Mouse (Mus musculus) forebrain, embryonic 10.5 days (tissue): ENCODE data around the gene Tex33. TPM values are rescaled to one million over a fixed set of nuclear protein-coding genes. Genes with fewer than 3 reads are reported as not detected.

Experiments
- DNase-seq: peaks from one replicate; pipeline ENCODE4 v3.0.0-alpha.2; 2017; ENCODE audit warnings: low spot score; ENCODE audit errors: extremely low spot score
- H3K27ac ChIP-seq: fragments of 300-500 bp; sonication (generic); 2 replicates; pipeline ENCODE4 v1.5.1; 2016; ENCODE audit warnings: mild to moderate bottlenecking
- H3K27me3 ChIP-seq: fragments of 300-500 bp; sonication (generic); 2 replicates; pipeline ENCODE4 v1.6.1; 2016; ENCODE audit warnings: mild to moderate bottlenecking; ENCODE audit not compliant: poor library complexity, severe bottlenecking
- H3K36me3 ChIP-seq: fragments of 300-500 bp; sonication (generic); replicated peaks from 2 replicates; pipeline ENCODE4 v1.6.1; 2016; ENCODE audit warnings: mild to moderate bottlenecking, moderate library complexity
- H3K4me1 ChIP-seq: fragments of 300-500 bp; sonication (generic); 2 replicates; pipeline ENCODE4 v1.6.1; 2016
- H3K4me3 ChIP-seq: fragments of 300-500 bp; sonication (generic); 2 replicates; pipeline ENCODE4 v1.5.1; 2016; ENCODE audit warnings: mild to moderate bottlenecking, moderate library complexity
- H3K9me3 ChIP-seq: fragments of 300-500 bp; sonication (generic); 2 replicates; pipeline ENCODE4 v1.6.1; 2016; ENCODE audit warnings: mild to moderate bottlenecking, moderate library complexity
- WGBS: fragments of 180-500 bp; shearing (Covaris S2); methylation state at CpG from one replicate; pipeline ENCODE4 v1.1.7; 2016; 5-methylcytosine and 5-hydroxymethylcytosine counted together
- polyA plus RNA-seq: library from polyadenylated mRNA; unstranded; fragments of >200 nt; fragmentation: Nextera tagmentation; extraction: Ambion mirVana; gene quantifications from 2 replicates; pipeline ENCODE4 v1.2.1, GENCODE M21; 2016

Tex33 gene
- polyA plus RNA-seq, 1 experiment from 2014 or later: not detected

DNA sequence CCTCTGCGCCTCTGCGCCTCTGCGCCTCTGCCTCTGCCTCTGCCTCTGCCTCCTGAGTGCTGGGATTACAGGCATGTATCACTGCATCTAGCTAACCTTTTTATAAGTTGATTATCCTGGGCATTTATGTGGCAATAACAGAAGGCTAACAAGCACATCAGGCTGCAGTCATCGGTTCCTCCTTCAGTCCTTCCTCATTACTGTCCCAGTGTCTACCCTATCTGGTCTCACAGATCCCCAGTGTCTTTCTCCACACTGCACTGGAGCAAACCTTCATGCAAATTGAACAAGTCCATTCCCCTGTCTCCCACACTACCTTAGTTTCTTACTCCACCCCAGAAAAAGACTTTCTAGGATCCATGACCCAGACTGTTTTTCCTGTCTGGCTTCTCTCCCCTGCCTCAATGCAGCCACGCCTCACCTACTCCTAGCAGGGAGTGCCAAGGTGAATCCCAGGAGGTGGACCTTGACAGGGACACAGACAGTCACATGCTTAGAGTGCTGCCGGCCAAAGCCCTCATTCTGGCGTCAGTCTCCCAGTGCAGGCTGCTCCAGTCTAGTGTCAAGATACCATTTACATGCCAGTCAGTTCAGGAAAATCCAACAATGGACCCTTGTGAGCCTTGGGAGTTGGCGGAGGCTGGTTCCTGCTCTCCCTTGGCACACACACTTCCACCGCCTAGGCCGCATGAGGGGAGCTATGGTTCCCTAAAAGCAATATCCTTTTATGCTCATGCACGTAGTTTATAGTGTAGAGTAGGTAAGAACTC lies 12.1 kb downstream of the Tex33 start:
- H3K4me3 ChIP-seq: no peak overlapping the region
- no peaks in the 10 kb centered on the region for H3K36me3 ChIP-seq
- H3K27ac ChIP-seq: 0 out of 2 replicates have a peak overlapping the region, but pooled peaks have one; percentile 10
- H3K27me3 ChIP-seq: no peaks in the 10 kb centered on the region
- DNase-seq: no peak
- WGBS: 84% methylated on average over 11 of the region's 11 CpGs
- H3K9me3 ChIP-seq: no peaks in the 10 kb centered on the region
- H3K4me1 ChIP-seq: peaks cover 3% of the 10 kb centered on the region; the same call in 1 of the 2 replicates

DNA sequence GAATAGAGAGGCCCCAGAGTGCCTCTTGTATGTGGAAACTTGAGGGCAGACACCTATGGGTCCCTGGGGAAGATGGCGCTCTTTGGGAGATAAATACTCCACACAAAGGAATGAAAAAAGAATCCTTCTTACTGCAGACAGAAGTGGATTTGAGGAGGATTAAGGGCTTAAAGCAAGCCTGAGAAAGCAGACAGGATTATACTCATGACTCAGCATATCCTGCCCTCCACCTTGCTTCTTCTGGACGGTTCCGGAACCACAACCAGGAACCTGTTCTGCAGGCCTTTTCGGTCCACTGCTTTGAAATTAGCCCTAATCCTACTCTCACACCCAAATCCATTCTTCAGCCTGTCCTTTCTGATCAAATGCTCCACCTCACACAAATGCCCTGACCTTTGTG lies 13.6 kb downstream of the Tex33 start:
- 74% methylated on average over 4 of the region's 4 CpGs for WGBS
- Histone ChIP-seq H3K36me3 (no peaks in the 10 kb centered on the region), H3K9me3 (no peaks in the 10 kb centered on the region), H3K4me3 (no peak overlapping the region), H3K4me1 (peaks cover 3% of the 10 kb centered on the region; the same call in 1 of the 2 replicates), H3K27ac (no peak overlapping the region), H3K27me3 (no peaks in the 10 kb centered on the region)
- no peak for DNase-seq

DNA sequence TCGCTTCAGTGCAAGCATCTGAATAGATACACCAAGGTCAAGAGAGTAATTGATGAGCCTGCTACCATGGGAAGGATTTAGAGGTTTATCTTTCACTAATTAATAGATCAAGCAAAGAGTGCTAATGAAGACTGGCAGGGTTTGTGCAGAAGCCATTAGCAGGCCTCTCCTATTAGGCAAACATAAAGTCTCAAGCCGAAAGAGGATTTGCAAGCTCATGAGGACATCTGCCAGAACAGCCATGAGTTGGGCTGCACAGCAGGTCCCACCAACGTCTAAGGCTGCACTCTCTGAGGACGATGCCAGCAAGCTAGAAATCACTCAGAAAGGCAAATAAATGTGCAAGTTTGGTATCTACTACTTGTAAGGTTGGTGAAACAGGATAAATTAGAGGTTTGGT lies 15.0 kb downstream of the Tex33 start:
- Histone ChIP-seq H3K36me3 (no peaks in the 10 kb centered on the region), H3K4me3 (no peak overlapping the region), H3K9me3 (no peaks in the 10 kb centered on the region), H3K4me1 (peaks cover 3% of the 10 kb centered on the region; the same call in 1 of the 2 replicates), H3K27ac (no peak overlapping the region), H3K27me3 (no peaks in the 10 kb centered on the region)
- DNase-seq: no peak
- WGBS: 63% methylated on average over 4 of the region's 4 CpGs

DNA sequence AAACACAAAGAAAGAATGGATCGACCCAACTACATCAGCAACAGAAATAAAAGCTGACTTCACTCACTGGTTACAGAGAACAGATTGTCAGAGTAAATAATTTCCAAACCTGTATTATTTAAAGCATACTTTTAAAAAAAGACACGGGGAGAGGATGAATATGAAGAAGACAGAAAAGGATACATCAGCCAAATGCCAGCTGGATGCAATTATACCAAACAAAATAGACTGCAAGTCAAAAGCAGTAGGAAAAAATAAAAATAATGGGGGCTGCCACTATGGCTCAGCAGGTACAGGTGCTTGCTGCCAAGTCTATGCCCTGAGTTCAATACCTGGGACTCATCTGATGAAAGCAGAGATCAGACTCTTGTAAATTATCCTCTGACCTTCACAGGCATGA lies 15.5 kb downstream of the Tex33 start:
- no peak overlapping the region for H3K4me3 ChIP-seq
- H3K27ac ChIP-seq: no peak overlapping the region
- H3K27me3 ChIP-seq: no peaks in the 10 kb centered on the region
- H3K9me3 ChIP-seq: no peaks in the 10 kb centered on the region
- peaks cover 3% of the 10 kb centered on the region; the same call in 1 of the 2 replicates for H3K4me1 ChIP-seq
- 86% methylated on average over 2 of the region's 2 CpGs for WGBS
- no peak for DNase-seq
- no peaks in the 10 kb centered on the region for H3K36me3 ChIP-seq

DNA sequence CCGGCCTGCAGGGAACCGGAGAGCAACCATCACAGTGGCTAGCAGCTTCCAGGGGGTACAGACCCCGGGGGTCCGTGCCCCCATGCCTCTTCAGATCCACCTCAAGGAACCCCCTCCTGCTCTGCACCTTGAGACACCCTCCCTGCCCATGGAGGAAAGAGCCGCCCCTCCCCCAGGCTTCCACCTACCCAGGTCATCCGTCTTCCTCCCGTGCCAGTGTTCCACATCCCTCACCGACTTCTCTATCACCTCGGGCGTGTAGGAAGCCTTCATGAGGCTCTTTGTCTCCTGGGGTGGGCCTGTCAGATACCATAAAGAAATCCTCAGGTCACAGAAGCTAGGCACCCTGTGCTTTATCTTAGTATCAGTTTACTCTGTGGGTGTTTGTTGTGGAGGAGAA lies 17.2 kb downstream of the Tex33 start:
- WGBS: 86% methylated on average over 10 of the region's 10 CpGs
- no peaks in the 10 kb centered on the region for H3K27me3 ChIP-seq
- H3K36me3 ChIP-seq: no peaks in the 10 kb centered on the region
- H3K4me3 ChIP-seq: no peak overlapping the region
- DNase-seq: no peak
- no peaks in the 10 kb centered on the region for H3K4me1 ChIP-seq
- no peak overlapping the region for H3K27ac ChIP-seq
- no peaks in the 10 kb centered on the region for H3K9me3 ChIP-seq

DNA sequence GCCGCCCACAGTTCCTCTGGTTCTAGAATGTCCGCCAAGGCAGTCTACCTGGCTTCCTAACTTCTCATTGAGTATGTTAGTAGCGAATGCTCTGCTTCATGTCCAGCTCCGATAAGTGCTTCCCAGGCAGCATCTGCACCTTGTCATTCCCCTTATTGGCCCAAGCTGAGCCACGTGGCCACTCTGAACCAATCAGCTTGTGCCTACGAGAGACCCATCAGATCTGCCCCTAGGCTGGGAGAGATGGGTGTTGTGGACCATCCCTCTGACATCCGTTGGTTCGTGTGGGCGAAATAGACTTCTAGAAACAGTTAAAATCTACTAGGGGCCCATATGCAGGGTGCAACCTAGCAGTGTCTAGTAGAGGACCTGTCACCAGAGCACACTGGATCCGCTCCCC lies 17.9 kb downstream of the Tex33 start:
- 87% methylated on average over 10 of the region's 10 CpGs for WGBS
- Histone ChIP-seq H3K4me1 (no peaks in the 10 kb centered on the region), H3K36me3 (no peaks in the 10 kb centered on the region), H3K27ac (no peak overlapping the region), H3K27me3 (no peaks in the 10 kb centered on the region), H3K9me3 (no peaks in the 10 kb centered on the region), H3K4me3 (no peak overlapping the region)
- DNase-seq: no peak

- Histone ChIP-seq H3K4me1 (peaks cover 15% of the 10 kb centered on the region), H3K9me3 (no peaks in the 10 kb centered on the region), H3K36me3 (no peaks in the 10 kb centered on the region), H3K4me3 (no peak overlapping the region), H3K27ac (no peak overlapping the region), H3K27me3 (peaks cover 9% of the 10 kb centered on the region; the same call in 1 of the 2 replicates)
- 80% methylated on average over 3 of the region's 3 CpGs for WGBS
- DNase-seq: no peak
Measured at GRCm38 (mm10) chr15:78374204-78374603, 21.5 kb downstream of the Tex33 start.

- Histone ChIP-seq H3K4me1 (peaks cover 17% of the 10 kb centered on the region), H3K4me3 (no peak overlapping the region), H3K27ac (no peak overlapping the region), H3K27me3 (peaks cover 23% of the 10 kb centered on the region), H3K9me3 (no peaks in the 10 kb centered on the region), H3K36me3 (no peaks in the 10 kb centered on the region)
- 88% methylated on average over 3 of the region's 3 CpGs for WGBS
- no peak for DNase-seq
Measured at GRCm38 (mm10) chr15:78372796-78373195, 22.9 kb downstream of the Tex33 start.

DNA sequence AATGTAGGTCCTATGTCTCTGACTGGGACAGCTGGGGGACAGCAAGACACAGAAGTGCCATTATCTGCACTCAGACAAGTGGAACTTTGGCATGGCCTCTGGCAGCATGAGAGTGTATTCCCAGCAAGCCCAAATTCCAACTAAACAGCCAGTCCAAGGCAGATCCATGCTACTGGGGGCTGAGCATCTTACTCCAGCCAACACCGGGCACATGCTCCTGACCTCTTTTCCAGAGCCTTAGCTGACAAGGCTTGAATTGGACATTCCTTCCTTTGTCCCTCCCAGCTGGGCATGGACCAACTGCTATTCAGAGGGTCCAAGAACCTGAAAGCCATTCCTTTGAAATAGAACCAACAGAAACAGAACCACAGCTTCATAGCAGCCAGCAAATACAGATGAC lies 26.1 kb downstream of the Tex33 start:
- Histone ChIP-seq H3K9me3 (no peaks in the 10 kb centered on the region), H3K27me3 (peaks cover 29% of the 10 kb centered on the region), H3K27ac (no peak overlapping the region), H3K36me3 (no peaks in the 10 kb centered on the region), H3K4me1 (peaks cover 17% of the 10 kb centered on the region), H3K4me3 (no peak overlapping the region)
- WGBS: 54% methylated on average over 1 of the region's 1 CpGs
- no peak for DNase-seq

DNA sequence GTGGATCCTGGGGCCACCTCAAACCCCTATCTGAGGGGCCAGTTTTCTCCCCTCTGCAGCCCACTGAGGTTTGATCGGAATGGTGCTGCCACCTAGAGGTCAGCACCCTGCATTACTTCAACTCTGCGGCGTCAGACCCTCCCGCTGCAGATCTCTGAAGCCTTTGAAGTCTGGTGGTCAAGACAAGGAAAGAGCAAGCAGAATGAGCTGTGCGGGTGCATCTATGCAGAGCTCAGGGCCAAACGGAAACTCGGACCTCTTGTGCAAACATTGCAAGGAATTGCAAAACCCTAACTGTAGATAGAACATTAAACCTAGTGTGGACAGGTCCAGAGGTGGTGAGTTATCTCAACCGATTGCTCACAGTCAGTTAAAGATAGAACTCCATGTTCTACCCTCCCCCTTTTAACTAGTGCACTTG lies 26.8 kb downstream of the Tex33 start:
- DNase-seq: peak; percentile 46
- peaks cover 17% of the 10 kb centered on the region for H3K4me1 ChIP-seq
- H3K27ac ChIP-seq: no peak overlapping the region
- 15% methylated on average over 8 of the region's 8 CpGs for WGBS
- peaks cover 29% of the 10 kb centered on the region for H3K27me3 ChIP-seq
- no peaks in the 10 kb centered on the region for H3K9me3 ChIP-seq
- H3K4me3 ChIP-seq: no peak overlapping the region
- no peaks in the 10 kb centered on the region for H3K36me3 ChIP-seq

DNA sequence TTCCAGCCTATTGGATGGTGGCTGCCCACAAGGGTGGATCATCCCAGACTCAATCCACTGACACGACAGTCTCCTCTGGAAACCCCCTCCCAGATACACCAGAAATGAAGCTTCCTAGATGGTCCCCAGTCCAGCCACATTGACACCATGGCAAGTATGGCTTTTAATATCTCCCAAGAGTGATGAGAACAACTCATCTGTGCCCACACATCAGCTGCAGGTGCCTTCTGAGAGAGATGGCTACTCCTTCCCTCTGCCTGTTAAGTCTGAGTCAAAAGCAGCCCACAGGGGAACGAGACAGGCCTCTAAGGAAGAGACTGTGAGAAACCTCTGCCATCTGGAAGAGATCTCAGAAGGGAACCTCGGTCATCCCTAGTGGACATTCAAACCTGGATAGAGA lies 27.9 kb downstream of the Tex33 start:
- H3K27ac ChIP-seq: no peak overlapping the region
- no peak for DNase-seq
- WGBS: 66% methylated on average over 3 of the region's 3 CpGs
- H3K4me3 ChIP-seq: no peak overlapping the region
- H3K9me3 ChIP-seq: no peaks in the 10 kb centered on the region
- peaks cover 29% of the 10 kb centered on the region for H3K27me3 ChIP-seq
- H3K4me1 ChIP-seq: peaks cover 17% of the 10 kb centered on the region
- no peaks in the 10 kb centered on the region for H3K36me3 ChIP-seq

DNA sequence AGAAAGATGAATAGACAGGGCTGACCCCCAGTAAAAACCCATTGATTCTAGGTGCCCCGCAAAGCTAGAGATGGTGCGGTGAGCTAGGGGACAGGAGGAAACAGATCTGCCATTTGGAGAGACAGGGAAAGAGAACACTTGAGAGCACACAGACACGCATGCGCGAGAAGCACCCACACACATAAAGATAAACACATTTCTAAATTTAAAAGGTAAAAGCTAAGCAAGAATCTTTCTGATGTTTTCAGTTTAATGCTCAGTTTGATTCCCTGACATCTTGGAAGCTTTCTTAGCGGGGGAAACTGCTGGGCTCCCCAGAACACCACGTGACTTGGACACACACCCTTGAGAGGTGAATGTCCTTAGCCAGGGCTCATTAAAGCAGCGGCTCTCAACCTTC lies 28.8 kb downstream of the Tex33 start:
- H3K4me3 ChIP-seq: no peak overlapping the region

DNA sequence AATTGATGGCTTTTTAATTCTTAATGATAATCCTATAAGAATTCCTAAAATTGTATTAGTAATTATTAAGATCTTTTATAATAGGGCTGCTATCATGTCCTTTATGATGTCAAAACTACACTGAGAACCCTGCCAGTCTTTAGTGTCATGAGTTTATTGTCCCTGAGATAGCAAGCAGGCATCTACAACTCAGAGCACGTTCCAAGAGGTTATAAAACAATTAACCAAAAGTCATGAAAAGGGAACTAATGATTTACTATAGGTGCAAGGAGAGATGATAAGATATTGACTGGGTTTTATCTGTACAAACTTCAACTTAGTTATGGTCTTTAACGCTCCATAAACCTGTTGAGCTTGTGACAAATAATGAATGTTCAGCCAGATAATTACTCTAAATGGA lies 29.8 kb downstream of the Tex33 start:
- H3K36me3 ChIP-seq: no peaks in the 10 kb centered on the region
- peaks cover 29% of the 10 kb centered on the region for H3K27me3 ChIP-seq
- H3K4me1 ChIP-seq: peaks cover 11% of the 10 kb centered on the region
- H3K9me3 ChIP-seq: no peaks in the 10 kb centered on the region
- 88% methylated on average over 2 of the region's 2 CpGs for WGBS
- no peak overlapping the region for H3K27ac ChIP-seq
- DNase-seq: no peak
- no peak overlapping the region for H3K4me3 ChIP-seq

More for the DNA sequence above, 28.8 kb downstream of the Tex33 start:
- WGBS: 85% methylated on average over 8 of the region's 8 CpGs
- H3K36me3 ChIP-seq: no peaks in the 10 kb centered on the region
- peaks cover 29% of the 10 kb centered on the region for H3K27me3 ChIP-seq
- no peak for DNase-seq
- H3K9me3 ChIP-seq: no peaks in the 10 kb centered on the region
- H3K4me1 ChIP-seq: peaks cover 13% of the 10 kb centered on the region
- no peak overlapping the region for H3K27ac ChIP-seq
